ENCODE assay signal across 13 mouse cellular contexts in the genomic region with DNA sequence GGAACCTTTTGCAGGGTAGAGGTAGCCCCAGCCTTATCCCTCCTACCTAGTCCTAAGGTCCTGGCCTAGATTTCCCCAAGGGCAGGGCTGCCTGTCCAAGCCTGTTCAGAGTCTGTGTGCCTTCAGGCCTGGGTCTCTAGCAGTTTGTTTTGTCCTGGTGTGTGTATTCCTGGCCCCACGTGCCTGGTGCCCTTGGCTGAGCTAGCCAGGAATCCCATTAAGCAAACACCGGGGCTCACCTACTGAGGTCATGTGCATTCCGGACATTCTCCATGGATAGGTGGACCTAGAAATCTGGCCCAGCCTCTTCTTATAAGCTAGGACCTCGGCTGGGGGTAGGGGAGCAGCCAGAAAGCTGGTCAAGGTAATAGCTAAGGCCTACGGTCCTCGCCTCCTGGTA. TPM values are rescaled to one million over a fixed set of nuclear protein-coding genes. Genes with fewer than 3 reads are reported as not detected.
DNase-seq lines count a peak whose midpoint lies in the region; ATAC-seq and TF ChIP-seq lines count a peak whose summit lies in the region.
"Had no signal": no experiment of that assay in that cellular context is flagged by ENCODE, and none has a peak within 500 bp of the region (broad histone marks: within the 10 kb centered on the region; RNA-seq: fewer than 3 reads in every experiment).

No protein-coding gene starts in this region.

- no peak for TF ChIP-seq CTCF in lung, embryonic 14.5 days (IDR thresholded peaks at IDR 0.05; ENCODE audit: low read depth)
- no peak for TF ChIP-seq CTCF in thymus, adult 2 months (IDR thresholded peaks at IDR 0.05; ENCODE audit: borderline replicate concordance, control insufficient read depth, extremely low read depth, insufficient read depth, low read length, poor library complexity)

- H3K4me2 ChIP-seq in lung, embryonic 14.5 days = peak overlapping the region; percentile 56
- no peak overlapping the region for H3K4me2 ChIP-seq in midbrain, embryonic 16.5 days (ENCODE audit: low read length)

- peak; percentile 17 for ATAC-seq in lung, embryonic 14.5 days (ENCODE audit: insufficient read depth)
- ATAC-seq in midbrain, embryonic 16.5 days = no peak
- ATAC-seq in erythroblast, adult 5-6 weeks (replicated peaks; ENCODE audit: low FRiP score, poor library complexity, severe bottlenecking) = no peak

- H3K4me1 ChIP-seq in lung, embryonic 14.5 days (ENCODE audit: insufficient read depth) = no peaks in the 10 kb centered on the region; the same call in 1 of the 2 replicates
- no peaks in the 10 kb centered on the region for H3K4me1 ChIP-seq in midbrain, embryonic 16.5 days (ENCODE audit: control insufficient read depth, insufficient read depth, low read length)
- peaks cover 16% of the 10 kb centered on the region for H3K4me1 ChIP-seq in thymus, adult 2 months (replicated peaks; ENCODE audit: control insufficient read depth, insufficient read depth, low read length)

- TF ChIP-seq POLR2A in thymus, adult 2 months (IDR thresholded peaks at IDR 0.05; ENCODE audit: control insufficient read depth, extremely low read depth, insufficient read depth, low read length, poor library complexity) = no peak

- H3K27ac ChIP-seq in lung, embryonic 14.5 days (ENCODE audit: low read depth) = peak overlapping the region; percentile 71
- H3K27ac ChIP-seq in midbrain, embryonic 16.5 days (ENCODE audit: low read length) = no peak overlapping the region
- H3K27ac ChIP-seq in thymus, adult 2 months (ENCODE audit: control insufficient read depth, insufficient read depth, low read length) = no peak overlapping the region
- H3K27ac ChIP-seq: hindbrain, embryonic 10.5 days had no signal

- peak; percentile 45 for DNase-seq in urinary bladder, postnatal 14 days (ENCODE audit: low spot score)
- DNase-seq in urinary bladder, adult 2 months (ENCODE audit: low spot score) = no peak
- DNase-seq in kidney, postnatal 25 days = peak; percentile 80 to 93
- peak; percentile 34 for DNase-seq in lung, embryonic 14.5 days
- no peak for DNase-seq in thymus, adult 2 months
- no peak for DNase-seq in cerebellum, adult 9-10 months
- DNase-seq: cerebellum, adult 18-20 months; gastrocnemius, postnatal 14 days had no signal

- no peaks in the 10 kb centered on the region for H3K9me3 ChIP-seq in lung, embryonic 14.5 days (ENCODE audit: low read depth, low read length)
- no peaks in the 10 kb centered on the region for H3K9me3 ChIP-seq in midbrain, embryonic 16.5 days (replicated peaks; ENCODE audit: control insufficient read depth, low read length, poor library complexity, severe bottlenecking)
- H3K9me3 ChIP-seq: forebrain, embryonic 10.5 days; hindbrain, embryonic 10.5 days; megakaryocyte, embryonic 14.5 days had no signal

- H3K4me3 ChIP-seq in lung, embryonic 14.5 days (ENCODE audit: low read depth, low read length) = no peak overlapping the region
- no peak overlapping the region for H3K4me3 ChIP-seq in midbrain, embryonic 16.5 days (ENCODE audit: low read depth, low read length)
- H3K4me3 ChIP-seq in thymus, adult 2 months (ENCODE audit: control insufficient read depth, insufficient read depth, low read length) = no peak overlapping the region
- H3K4me3 ChIP-seq: forebrain, embryonic 10.5 days; hindbrain, embryonic 10.5 days; megakaryocyte, embryonic 14.5 days had no signal

- H3K9ac ChIP-seq in lung, embryonic 14.5 days = peak overlapping the region; percentile 31
- H3K9ac ChIP-seq in midbrain, embryonic 16.5 days (ENCODE audit: low read depth, low read length) = no peak overlapping the region

- H3K27me3 ChIP-seq in lung, embryonic 14.5 days (ENCODE audit: insufficient read depth, low read length) = no peaks in the 10 kb centered on the region; the same call in 1 of the 2 replicates
- peaks cover 8% of the 10 kb centered on the region; the same call in 1 of the 2 replicates for H3K27me3 ChIP-seq in midbrain, embryonic 16.5 days (ENCODE audit: control insufficient read depth, insufficient read depth, low read depth, low read length)
- no peaks in the 10 kb centered on the region for H3K27me3 ChIP-seq in thymus, adult 2 months (ENCODE audit: control insufficient read depth, insufficient read depth, low read length)

- 54% methylated on average over 6 of the region's 6 CpGs for whole genome bisulfite sequencing in lung, embryonic 14.5 days
- WGBS in midbrain, embryonic 16.5 days = 88% methylated on average over 6 of the region's 6 CpGs
- 95% methylated on average over 6 of the region's 6 CpGs for WGBS in thymus, adult 2 months

- H3K36me3 ChIP-seq in lung, embryonic 14.5 days (ENCODE audit: insufficient read depth) = 0 out of 2 replicates have a peak, but pooled peaks cover 4% of the 10 kb centered on the region
- no peaks in the 10 kb centered on the region for H3K36me3 ChIP-seq in midbrain, embryonic 16.5 days (ENCODE audit: control insufficient read depth, insufficient read depth, low read length)
- H3K36me3 ChIP-seq in thymus, adult 2 months (ENCODE audit: control insufficient read depth, insufficient read depth, low read length) = no peaks in the 10 kb centered on the region

RNA-seq across cellular contexts. Expression of a gene that starts 1.8 kb away (rescaled TPM):
- 79.7 and 109 TPM in 2 replicates for polyA plus RNA-seq in urinary bladder, adult 2 months (2012; rRNA removed)
- polyA plus RNA-seq in lung, embryonic 14.5 days (2014; fragmentation: Nextera tagmentation; extraction: Ambion mirVana) = 20.0 and 22.4 TPM in 2 replicates
- polyA plus RNA-seq in midbrain, embryonic 16.5 days (2015; fragmentation: Nextera tagmentation; extraction: Ambion mirVana) = 0.61 and 1.0 TPM in 2 replicates
- not detected in 2 replicates for total RNA-seq in erythroblast, adult 5-6 weeks (2015; ENCODE audit: low replicate concordance)
- total RNA-seq in erythroblast, adult 5-6 weeks (2017; ENCODE audit: low replicate concordance) = not detected in 2 replicates
- polyA plus RNA-seq in thymus, adult 2 months (2012; rRNA removed) = 20.2 and 25.4 TPM in 2 replicates

RNA-seq across cellular contexts. Expression of a gene that starts 12.9 kb away (rescaled TPM):
- 34.1 and 42.5 TPM in 2 replicates for polyA plus RNA-seq in urinary bladder, adult 2 months (2012; rRNA removed)
- polyA plus RNA-seq in lung, embryonic 14.5 days (2014; fragmentation: Nextera tagmentation; extraction: Ambion mirVana) = 28.8 and 30.3 TPM in 2 replicates
- 53.1 and 54.7 TPM in 2 replicates for polyA plus RNA-seq in midbrain, embryonic 16.5 days (2015; fragmentation: Nextera tagmentation; extraction: Ambion mirVana)
- 6.5 and 8.4 TPM in 2 replicates for total RNA-seq in erythroblast, adult 5-6 weeks (2015; ENCODE audit: low replicate concordance)
- total RNA-seq in erythroblast, adult 5-6 weeks (2017; ENCODE audit: low replicate concordance) = 10.5 and 12.9 TPM in 2 replicates
- polyA plus RNA-seq in thymus, adult 2 months (2012; rRNA removed) = 78.1 and 81.8 TPM in 2 replicates

RNA-seq across cellular contexts. Expression of a gene that starts 13.0 kb away (rescaled TPM):
- 14.6 and 22.8 TPM in 2 replicates for polyA plus RNA-seq in urinary bladder, adult 2 months (2012; rRNA removed)
- polyA plus RNA-seq in lung, embryonic 14.5 days (2014; fragmentation: Nextera tagmentation; extraction: Ambion mirVana) = 69.8 and 74.2 TPM in 2 replicates
- 211 and 237 TPM in 2 replicates for polyA plus RNA-seq in midbrain, embryonic 16.5 days (2015; fragmentation: Nextera tagmentation; extraction: Ambion mirVana)
- 9.4 and 18.3 TPM in 2 replicates for total RNA-seq in erythroblast, adult 5-6 weeks (2015; ENCODE audit: low replicate concordance)
- total RNA-seq in erythroblast, adult 5-6 weeks (2017; ENCODE audit: low replicate concordance) = 14.1 and 16.0 TPM in 2 replicates
- 34.9 and 40.2 TPM in 2 replicates for polyA plus RNA-seq in thymus, adult 2 months (2012; rRNA removed)

RNA-seq across cellular contexts. Expression of a gene that starts 48.7 kb away (rescaled TPM):
- polyA plus RNA-seq in urinary bladder, adult 2 months (2012; rRNA removed) = 0.06 and 0.21 TPM in 2 replicates
- polyA plus RNA-seq in lung, embryonic 14.5 days (2014; fragmentation: Nextera tagmentation; extraction: Ambion mirVana) = 1.0 and 1.4 TPM in 2 replicates
- polyA plus RNA-seq in midbrain, embryonic 16.5 days (2015; fragmentation: Nextera tagmentation; extraction: Ambion mirVana) = 0.58 and 1.2 TPM in 2 replicates
- total RNA-seq in erythroblast, adult 5-6 weeks (2015; ENCODE audit: low replicate concordance) = not detected in 2 replicates
- not detected in 2 replicates for total RNA-seq in erythroblast, adult 5-6 weeks (2017; ENCODE audit: low replicate concordance)
- polyA plus RNA-seq in thymus, adult 2 months (2012; rRNA removed) = 0.18 and 0.47 TPM in 2 replicates

RNA-seq across cellular contexts. Expression of a gene that starts 51.5 kb away (rescaled TPM):
- 269 and 320 TPM in 2 replicates for polyA plus RNA-seq in urinary bladder, adult 2 months (2012; rRNA removed)
- polyA plus RNA-seq in lung, embryonic 14.5 days (2014; fragmentation: Nextera tagmentation; extraction: Ambion mirVana) = 241 and 257 TPM in 2 replicates
- 291 and 309 TPM in 2 replicates for polyA plus RNA-seq in midbrain, embryonic 16.5 days (2015; fragmentation: Nextera tagmentation; extraction: Ambion mirVana)
- 132 and 180 TPM in 2 replicates for total RNA-seq in erythroblast, adult 5-6 weeks (2015; ENCODE audit: low replicate concordance)
- 443 and 565 TPM in 2 replicates for total RNA-seq in erythroblast, adult 5-6 weeks (2017; ENCODE audit: low replicate concordance)
- 216 and 235 TPM in 2 replicates for polyA plus RNA-seq in thymus, adult 2 months (2012; rRNA removed)

Comparison
In these comparisons a context has a peak if more than half of its experiments do, and no peak if none do; other contexts are left out.
1. DNase-seq: peak in urinary bladder, postnatal 14 days (single experiment), kidney, postnatal 25 days (2 of 2) and lung, embryonic 14.5 days (single experiment); none in urinary bladder, adult 2 months (single experiment), thymus, adult 2 months (single experiment) and cerebellum, adult 9-10 months (single experiment).
2. RNA of a gene that starts 1.8 kb away (polyA plus RNA-seq): 79.7 to 109 TPM in urinary bladder, adult 2 months, 20.2 to 25.4 TPM in thymus, adult 2 months and 20.0 to 22.4 TPM in lung, embryonic 14.5 days; 0.61 to 1.0 TPM in midbrain, embryonic 16.5 days; every median in the first group is over 10 times any median in the second.